Mouse (Mus musculus) intestine, embryonic 15.5 days (tissue): Measurements from ENCODE around the gene Trak1. TPM values are rescaled to one million over a fixed set of nuclear protein-coding genes. Genes with fewer than 3 reads are reported as not detected.

Experiments used
- ATAC-seq: fragments of 200-750 bp; cut with Nextera tagmentation; 2 replicates; pipeline ENCODE4 v1.8.0; 2017; ENCODE audit warnings: moderate TSS enrichment, moderate library complexity
- H3K27ac ChIP-seq: fragments of 300-500 bp; sonication (generic); 2 replicates; pipeline ENCODE4 v1.5.1; 2015; ENCODE audit warnings: mild to moderate bottlenecking, inconsistent platforms
- H3K27me3 ChIP-seq: fragments of 300-500 bp; sonication (generic); replicated peaks from 2 replicates; pipeline ENCODE4 v1.6.1; 2015; ENCODE audit warnings: inconsistent platforms
- H3K36me3 ChIP-seq: fragments of 300-500 bp; sonication (generic); 2 replicates; pipeline ENCODE4 v1.6.1; 2015; ENCODE audit warnings: inconsistent platforms
- H3K4me1 ChIP-seq: fragments of 300-500 bp; sonication (generic); replicated peaks from 2 replicates; pipeline ENCODE4 v1.6.1; 2015; ENCODE audit warnings: inconsistent platforms
- H3K4me2 ChIP-seq: fragments of 300-500 bp; sonication (generic); replicated peaks from 2 replicates; pipeline ENCODE4 v1.6.1; 2015; ENCODE audit warnings: mild to moderate bottlenecking, inconsistent platforms
- H3K4me3 ChIP-seq: fragments of 300-500 bp; sonication (generic); replicated peaks from 2 replicates; pipeline ENCODE4 v1.5.1; 2015; ENCODE audit warnings: inconsistent platforms
- H3K9ac ChIP-seq: fragments of 300-500 bp; sonication (generic); 2 replicates; pipeline ENCODE4 v1.6.1; 2015; ENCODE audit warnings: inconsistent platforms
- H3K9me3 ChIP-seq: fragments of 300-500 bp; sonication (generic); 2 replicates; pipeline ENCODE4 v1.6.1; 2016; ENCODE audit warnings: inconsistent platforms
- WGBS: fragments of 180-500 bp; shearing (Covaris S2); methylation state at CpG from one replicate; pipeline ENCODE4 v1.1.7; 2015; 5-methylcytosine and 5-hydroxymethylcytosine counted together
- polyA plus RNA-seq: library from polyadenylated mRNA; unstranded; fragments of >200 nt; fragmentation: Nextera tagmentation; extraction: Ambion mirVana; gene quantifications from 2 replicates; pipeline ENCODE4 v1.2.1, GENCODE M21; 2015

The Trak1 gene
- polyA plus RNA-seq: 20.9 and 26.5 TPM in 2 replicates

DNA sequence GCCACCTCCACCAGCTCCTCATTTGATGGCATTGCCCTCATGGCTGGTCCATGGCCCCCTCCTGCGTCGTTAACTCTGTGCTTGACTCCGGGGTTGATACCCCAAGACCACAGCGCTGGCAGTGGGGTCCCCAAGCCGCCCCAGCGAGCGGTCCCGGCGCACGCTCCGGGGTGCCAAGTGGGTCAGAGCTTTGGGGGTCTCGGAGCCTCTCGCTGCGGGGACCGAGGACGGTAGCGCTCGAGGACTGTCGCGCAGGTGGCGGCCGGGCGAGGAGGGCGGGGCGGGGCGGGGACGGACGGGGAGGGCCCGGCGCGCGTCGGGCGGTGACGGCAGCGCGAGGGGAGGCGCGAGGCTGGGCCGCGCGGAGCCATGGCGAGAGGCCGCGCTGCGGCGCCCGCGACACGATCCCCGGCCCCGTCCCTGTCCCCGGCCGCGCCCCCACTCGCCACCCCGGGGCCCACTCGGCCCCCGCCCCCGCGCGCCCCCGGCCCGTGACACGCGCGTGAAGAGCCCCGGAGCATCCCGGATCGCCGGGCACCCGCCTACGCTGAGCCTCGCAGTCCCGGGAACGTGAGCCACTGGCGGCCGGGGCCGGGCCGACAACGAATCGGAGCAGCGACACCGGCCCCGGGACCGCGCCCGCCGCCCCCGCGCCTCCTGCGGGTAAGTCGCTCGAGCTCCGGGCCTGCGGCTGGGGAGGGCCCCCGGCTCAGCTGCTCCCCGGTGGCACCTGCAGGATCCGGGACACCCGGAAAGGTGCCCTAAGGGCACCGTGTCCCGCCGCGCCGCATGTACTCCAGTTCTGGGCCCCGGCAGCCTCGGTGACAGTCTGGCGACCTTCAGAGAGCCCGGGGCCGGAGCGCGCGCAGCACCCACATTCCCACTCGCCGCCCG lies at the start of gene Trak1:
Trak1 (plus strand) TSS at position 332 of the 894 bp plus-strand sequence.
- WGBS: under 1% methylated on average over 108 of the region's 116 CpGs
- Histone ChIP-seq H3K36me3 (no peaks in the 10 kb centered on the region), H3K27ac (peak within 1 kb of the TSS; percentile 74), H3K4me2 (peak within 1 kb of the TSS; percentile 97), H3K4me1 (peaks cover 28% of the 10 kb centered on the region), H3K9me3 (no peaks in the 10 kb centered on the region), H3K27me3 (no peaks in the 10 kb centered on the region; the same call in 1 of the 2 replicates), H3K4me3 (peak within 1 kb of the TSS; percentile 93), H3K9ac (peak within 1 kb of the TSS; percentile 93)
- peak; percentile 93 for ATAC-seq

DNA sequence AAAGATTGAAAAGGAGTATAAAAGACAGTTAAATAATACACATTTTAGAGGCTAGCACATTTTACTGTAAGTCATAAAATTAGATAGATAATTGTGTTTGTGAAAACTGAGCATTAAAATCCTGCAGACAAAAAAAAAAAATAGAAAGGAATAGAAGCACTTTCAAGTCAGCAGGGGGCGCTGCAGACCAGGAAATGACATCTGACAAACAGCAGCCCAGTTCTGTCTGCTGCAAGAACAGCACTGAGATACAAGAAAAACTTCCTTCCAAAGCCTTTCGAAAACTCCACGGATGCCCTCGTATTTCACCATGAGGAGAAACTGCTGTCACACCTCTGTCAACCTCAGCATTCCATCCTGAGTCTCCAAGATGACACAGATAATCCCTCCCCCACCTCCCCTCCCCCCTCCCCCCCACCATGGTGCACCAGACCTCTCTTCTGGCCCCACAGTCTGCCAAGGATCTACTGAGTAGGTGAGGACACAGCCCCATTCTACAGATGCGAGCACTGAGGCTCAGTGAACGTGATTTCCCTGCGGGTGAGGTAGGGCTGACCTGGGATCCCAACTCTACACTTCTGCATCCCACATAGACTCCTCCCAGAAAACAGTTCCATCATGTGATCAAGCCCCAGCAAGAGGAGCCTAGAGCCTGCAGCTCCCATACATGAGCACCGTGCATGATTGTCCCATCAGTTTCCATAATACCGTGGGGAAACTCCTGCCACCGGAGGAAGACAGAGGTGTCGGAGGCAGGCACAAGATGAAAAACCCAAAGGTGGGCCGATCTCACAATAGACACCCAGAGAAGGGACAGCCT lies 49.1 kb upstream of the Trak1 start:
- Histone ChIP-seq H3K36me3 (no peaks in the 10 kb centered on the region), H3K9ac (no peak overlapping the region), H3K4me3 (no peak overlapping the region), H3K27ac (no peak overlapping the region), H3K4me2 (no peak overlapping the region), H3K9me3 (no peaks in the 10 kb centered on the region), H3K27me3 (no peaks in the 10 kb centered on the region), H3K4me1 (no peaks in the 10 kb centered on the region)
- 0 out of 2 replicates have a peak, but pooled peaks have one; percentile 34 for ATAC-seq
- WGBS: 61% methylated on average over 12 of the region's 12 CpGs

GRCm38 (mm10) chr9:121249805-121250204 lies 47.5 kb upstream of the Trak1 start:
- Histone ChIP-seq H3K9me3 (no peaks in the 10 kb centered on the region), H3K4me3 (no peak overlapping the region), H3K4me1 (no peaks in the 10 kb centered on the region), H3K4me2 (no peak overlapping the region), H3K36me3 (peaks cover 2% of the 10 kb centered on the region; the same call in 1 of the 2 replicates), H3K9ac (no peak overlapping the region), H3K27me3 (no peaks in the 10 kb centered on the region), H3K27ac (no peak overlapping the region)
- no peak for ATAC-seq
- WGBS: 45% methylated on average over 14 of the region's 14 CpGs

- Histone ChIP-seq H3K27ac (no peak overlapping the region), H3K4me1 (no peaks in the 10 kb centered on the region), H3K4me3 (no peak overlapping the region)
These were observed 46.4 kb upstream of the Trak1 start for GRCm38 (mm10) chr9:121250854-121251253.

GRCm38 (mm10) chr9:121253983-121254382 lies 43.3 kb upstream of the Trak1 start:
- H3K27me3 ChIP-seq: no peaks in the 10 kb centered on the region
- no peak overlapping the region for H3K4me2 ChIP-seq
- H3K4me3 ChIP-seq: no peak overlapping the region
- no peaks in the 10 kb centered on the region for H3K9me3 ChIP-seq
- no peak for ATAC-seq
- no peaks in the 10 kb centered on the region for H3K4me1 ChIP-seq
- 88% methylated on average over 2 of the region's 2 CpGs for WGBS
- no peak overlapping the region for H3K9ac ChIP-seq
- H3K27ac ChIP-seq: no peak overlapping the region
- peaks cover 3% of the 10 kb centered on the region for H3K36me3 ChIP-seq

More at GRCm38 (mm10) chr9:121250854-121251253, 46.4 kb upstream of the Trak1 start:
- WGBS: 87% methylated on average over 11 of the region's 11 CpGs
- Histone ChIP-seq H3K27me3 (no peaks in the 10 kb centered on the region), H3K9ac (no peak overlapping the region), H3K36me3 (peaks cover 3% of the 10 kb centered on the region; the same call in 1 of the 2 replicates), H3K9me3 (no peaks in the 10 kb centered on the region), H3K4me2 (no peak overlapping the region)
- no peak for ATAC-seq

GRCm38 (mm10) chr9:121254761-121255160 lies 42.5 kb upstream of the Trak1 start:
- ATAC-seq: no peak
- 93% methylated on average over 13 of the region's 13 CpGs for WGBS
- no peaks in the 10 kb centered on the region for H3K9me3 ChIP-seq
- no peak overlapping the region for H3K4me2 ChIP-seq
- peaks cover 3% of the 10 kb centered on the region for H3K36me3 ChIP-seq
- no peak overlapping the region for H3K27ac ChIP-seq
- H3K4me1 ChIP-seq: no peaks in the 10 kb centered on the region
- H3K4me3 ChIP-seq: no peak overlapping the region
- no peaks in the 10 kb centered on the region for H3K27me3 ChIP-seq
- no peak overlapping the region for H3K9ac ChIP-seq

GRCm38 (mm10) chr9:121257106-121257505 lies 40.2 kb upstream of the Trak1 start:
- H3K4me3 ChIP-seq: no peak overlapping the region
- no peaks in the 10 kb centered on the region for H3K4me1 ChIP-seq
- H3K36me3 ChIP-seq: peaks cover 3% of the 10 kb centered on the region
- no peak overlapping the region for H3K4me2 ChIP-seq
- H3K27me3 ChIP-seq: no peaks in the 10 kb centered on the region
- no peak overlapping the region for H3K9ac ChIP-seq
- no peak for ATAC-seq
- H3K9me3 ChIP-seq: no peaks in the 10 kb centered on the region
- H3K27ac ChIP-seq: no peak overlapping the region
- 87% methylated on average over 9 of the region's 9 CpGs for WGBS

- 64% methylated on average over 10 of the region's 10 CpGs for WGBS
- H3K9ac ChIP-seq: no peak overlapping the region
These were observed 32.0 kb upstream of the Trak1 start for GRCm38 (mm10) chr9:121265307-121265706.

GRCm38 (mm10) chr9:121271149-121271548 lies 26.2 kb upstream of the Trak1 start:
- Histone ChIP-seq H3K4me1 (no peaks in the 10 kb centered on the region), H3K9me3 (no peaks in the 10 kb centered on the region), H3K4me2 (no peak overlapping the region), H3K36me3 (no peaks in the 10 kb centered on the region), H3K4me3 (no peak overlapping the region), H3K9ac (no peak overlapping the region), H3K27me3 (no peaks in the 10 kb centered on the region), H3K27ac (no peak overlapping the region)
- ATAC-seq: no peak
- WGBS: 90% methylated on average over 1 of the region's 1 CpGs

More at GRCm38 (mm10) chr9:121265307-121265706, 32.0 kb upstream of the Trak1 start:
- no peak for ATAC-seq
- Histone ChIP-seq H3K4me1 (no peaks in the 10 kb centered on the region), H3K4me3 (no peak overlapping the region), H3K4me2 (no peak overlapping the region), H3K9me3 (no peaks in the 10 kb centered on the region), H3K27me3 (no peaks in the 10 kb centered on the region), H3K36me3 (no peaks in the 10 kb centered on the region), H3K27ac (no peak overlapping the region)

- Histone ChIP-seq H3K9ac (no peak overlapping the region), H3K27ac (no peak overlapping the region), H3K9me3 (no peaks in the 10 kb centered on the region), H3K4me3 (no peak overlapping the region), H3K4me2 (no peak overlapping the region), H3K36me3 (no peaks in the 10 kb centered on the region), H3K27me3 (no peaks in the 10 kb centered on the region), H3K4me1 (0 out of 2 replicates have a peak, but pooled peaks cover 3% of the 10 kb centered on the region)
- WGBS: 54% methylated on average over 4 of the region's 4 CpGs
- ATAC-seq: no peak
These were observed 25.7 kb upstream of the Trak1 start for GRCm38 (mm10) chr9:121271561-121271960.

- Histone ChIP-seq H3K4me2 (peak overlapping the region; percentile 85), H3K4me3 (peak overlapping the region; percentile 65), H3K27ac (no peak overlapping the region), H3K9me3 (no peaks in the 10 kb centered on the region), H3K36me3 (no peaks in the 10 kb centered on the region), H3K27me3 (no peaks in the 10 kb centered on the region), H3K9ac (peak overlapping the region; percentile 64), H3K4me1 (peaks cover 8% of the 10 kb centered on the region)
- WGBS: 14% methylated on average over 15 of the region's 15 CpGs
- ATAC-seq: no peak
These were observed 20.6 kb upstream of the Trak1 start for GRCm38 (mm10) chr9:121276745-121277117.
